Mouse (Mus musculus) hindbrain, embryonic 16.5 days (tissue): ENCODE data around the gene Gm10306. TPM values are rescaled to one million over a fixed set of nuclear protein-coding genes. Genes with fewer than 3 reads are reported as not detected.

Source experiments
- ATAC-seq: fragments of 200-750 bp; cut with Nextera tagmentation; 2 replicates; pipeline ENCODE4 v1.8.0; 2017; ENCODE audit warnings: moderate TSS enrichment, moderate library complexity
- H3K27ac ChIP-seq: fragments of 300-500 bp; sonication (generic); 2 replicates; pipeline ENCODE4 v1.5.1; 2014; ENCODE audit warnings: low read depth, mild to moderate bottlenecking, control low read depth, low read length, moderate library complexity
- H3K27me3 ChIP-seq: fragments of 300-500 bp; sonication (generic); replicated peaks from 2 replicates; pipeline ENCODE4 v1.6.1; 2014; ENCODE audit warnings: low read length; ENCODE audit not compliant: control insufficient read depth, insufficient read depth
- H3K36me3 ChIP-seq: fragments of 300-500 bp; sonication (generic); 2 replicates; pipeline ENCODE4 v1.6.1; 2014; ENCODE audit warnings: mild to moderate bottlenecking, low read length, moderate library complexity, mixed read lengths; ENCODE audit not compliant: control insufficient read depth, insufficient read depth
- H3K4me1 ChIP-seq: fragments of 300-500 bp; sonication (generic); 2 replicates; pipeline ENCODE4 v1.6.1; 2014; ENCODE audit warnings: low read depth, low read length; ENCODE audit not compliant: control insufficient read depth, insufficient read depth
- H3K4me2 ChIP-seq: fragments of 300-500 bp; sonication (generic); 2 replicates; pipeline ENCODE4 v1.6.1; 2014; ENCODE audit warnings: mild to moderate bottlenecking, low read length, control low read depth, moderate library complexity
- H3K4me3 ChIP-seq: fragments of 300-500 bp; sonication (generic); 2 replicates; pipeline ENCODE4 v1.5.1; 2014; ENCODE audit warnings: mild to moderate bottlenecking, low read length, control low read depth, moderate library complexity
- H3K9ac ChIP-seq: fragments of 300-500 bp; sonication (generic); 2 replicates; pipeline ENCODE4 v1.6.1; 2014; ENCODE audit warnings: low read depth, mild to moderate bottlenecking, control low read depth, low read length, moderate library complexity
- H3K9me3 ChIP-seq: fragments of 300-500 bp; sonication (generic); 2 replicates; pipeline ENCODE4 v1.6.1; 2014; ENCODE audit warnings: mild to moderate bottlenecking, low read length, moderate library complexity; ENCODE audit not compliant: control insufficient read depth
- whole genome bisulfite sequencing: fragments of 180-500 bp; shearing (Covaris S2); extraction: QIAGEN DNeasy Blood & Tissue Kit; methylation state at CpG from one replicate; pipeline ENCODE4 v1.1.7; 2014; 5-methylcytosine and 5-hydroxymethylcytosine counted together
- polyA plus RNA-seq: library from polyadenylated mRNA; unstranded; fragments of >200 nt; fragmentation: Nextera tagmentation; extraction: Ambion mirVana; gene quantifications from 2 replicates; pipeline ENCODE4 v1.2.1, GENCODE M21; 2015

The Gm10306 gene
- polyA plus RNA-seq, 1 experiment from 2014 or later: not detected

DNA sequence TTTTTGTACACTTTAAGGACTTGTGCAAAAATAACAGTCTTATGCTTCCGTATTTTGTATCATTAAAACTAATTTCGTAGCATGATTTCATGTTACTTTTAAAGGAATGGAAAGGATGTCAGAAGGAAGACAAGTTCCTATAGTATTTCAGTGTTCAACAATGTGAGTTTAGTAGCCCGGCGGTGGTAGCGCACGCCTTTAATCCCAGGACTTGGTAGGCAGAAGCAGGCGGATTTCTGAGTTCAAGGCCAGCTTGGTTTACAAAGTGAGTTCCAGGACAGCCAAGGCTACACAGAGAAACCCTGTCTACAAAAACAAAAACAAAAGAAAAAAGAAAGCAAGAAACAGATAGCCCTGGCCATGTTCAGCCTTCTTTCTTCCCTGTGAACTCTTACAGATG, 799 bp downstream of the Gm10306 start:
- H3K9me3 ChIP-seq: no peaks in the 10 kb centered on the region
- no peaks in the 10 kb centered on the region for H3K36me3 ChIP-seq
- ATAC-seq: no peak
- no peak overlapping the region for H3K9ac ChIP-seq
- peaks cover 9% of the 10 kb centered on the region for H3K4me1 ChIP-seq
- no peaks in the 10 kb centered on the region for H3K27me3 ChIP-seq
- H3K4me2 ChIP-seq: peak overlapping the region; percentile 35
- no peak overlapping the region for H3K27ac ChIP-seq
- 73% methylated on average over 7 of the region's 7 CpGs for WGBS
- H3K4me3 ChIP-seq: no peak overlapping the region; the same call in 1 of the 2 replicates

GRCm38 (mm10) chr4:94559266-94559665, 2.9 kb downstream of the Gm10306 start:
- Histone ChIP-seq H3K36me3 (no peaks in the 10 kb centered on the region), H3K4me3 (no peak overlapping the region), H3K4me1 (peaks cover 9% of the 10 kb centered on the region), H3K9me3 (no peaks in the 10 kb centered on the region), H3K4me2 (no peak overlapping the region), H3K27ac (no peak overlapping the region), H3K9ac (no peak overlapping the region), H3K27me3 (no peaks in the 10 kb centered on the region)
- WGBS: 24% methylated on average over 2 of the region's 2 CpGs
- no peak for ATAC-seq

GRCm38 (mm10) chr4:94560316-94560715, 4.0 kb downstream of the Gm10306 start:
- no peak overlapping the region for H3K4me2 ChIP-seq
- no peaks in the 10 kb centered on the region for H3K27me3 ChIP-seq
- H3K9me3 ChIP-seq: no peaks in the 10 kb centered on the region
- H3K4me1 ChIP-seq: peaks cover 5% of the 10 kb centered on the region
- no peak for ATAC-seq
- no peak overlapping the region for H3K4me3 ChIP-seq
- WGBS: 79% methylated on average over 1 of the region's 1 CpGs
- no peaks in the 10 kb centered on the region for H3K36me3 ChIP-seq
- H3K27ac ChIP-seq: no peak overlapping the region
- H3K9ac ChIP-seq: no peak overlapping the region

GRCm38 (mm10) chr4:94561954-94562648, 5.8 kb downstream of the Gm10306 start:
- Histone ChIP-seq H3K4me1 (no peaks in the 10 kb centered on the region; the same call in 1 of the 2 replicates), H3K4me3 (no peak overlapping the region), H3K36me3 (no peaks in the 10 kb centered on the region), H3K27me3 (no peaks in the 10 kb centered on the region), H3K9me3 (no peaks in the 10 kb centered on the region), H3K27ac (no peak overlapping the region), H3K4me2 (no peak overlapping the region), H3K9ac (no peak overlapping the region)
- ATAC-seq: no peak
- WGBS: 72% methylated on average over 7 of the region's 7 CpGs

- ATAC-seq: no peak
- H3K27ac ChIP-seq: no peak overlapping the region
- no peaks in the 10 kb centered on the region for H3K4me1 ChIP-seq
Observed at GRCm38 (mm10) chr4:94564297-94564696, 8.0 kb downstream of the Gm10306 start.

GRCm38 (mm10) chr4:94572677-94573076, 16.3 kb downstream of the Gm10306 start:
- no peak overlapping the region for H3K27ac ChIP-seq
- H3K4me1 ChIP-seq: no peaks in the 10 kb centered on the region
- H3K4me2 ChIP-seq: no peak overlapping the region
- no peaks in the 10 kb centered on the region for H3K27me3 ChIP-seq
- no peak for ATAC-seq
- H3K4me3 ChIP-seq: no peak overlapping the region
- no peak overlapping the region for H3K9ac ChIP-seq
- 95% methylated on average over 4 of the region's 4 CpGs for WGBS
- peaks cover 15% of the 10 kb centered on the region; the same call in 1 of the 2 replicates for H3K36me3 ChIP-seq
- no peaks in the 10 kb centered on the region for H3K9me3 ChIP-seq

More at GRCm38 (mm10) chr4:94564297-94564696, 8.0 kb downstream of the Gm10306 start:
- 0 out of 2 replicates have a peak, but pooled peaks cover 2% of the 10 kb centered on the region for H3K36me3 ChIP-seq
- no peaks in the 10 kb centered on the region for H3K9me3 ChIP-seq
- H3K27me3 ChIP-seq: no peaks in the 10 kb centered on the region
- no peak overlapping the region for H3K4me3 ChIP-seq
- no peak overlapping the region for H3K9ac ChIP-seq
- H3K4me2 ChIP-seq: no peak overlapping the region

DNA sequence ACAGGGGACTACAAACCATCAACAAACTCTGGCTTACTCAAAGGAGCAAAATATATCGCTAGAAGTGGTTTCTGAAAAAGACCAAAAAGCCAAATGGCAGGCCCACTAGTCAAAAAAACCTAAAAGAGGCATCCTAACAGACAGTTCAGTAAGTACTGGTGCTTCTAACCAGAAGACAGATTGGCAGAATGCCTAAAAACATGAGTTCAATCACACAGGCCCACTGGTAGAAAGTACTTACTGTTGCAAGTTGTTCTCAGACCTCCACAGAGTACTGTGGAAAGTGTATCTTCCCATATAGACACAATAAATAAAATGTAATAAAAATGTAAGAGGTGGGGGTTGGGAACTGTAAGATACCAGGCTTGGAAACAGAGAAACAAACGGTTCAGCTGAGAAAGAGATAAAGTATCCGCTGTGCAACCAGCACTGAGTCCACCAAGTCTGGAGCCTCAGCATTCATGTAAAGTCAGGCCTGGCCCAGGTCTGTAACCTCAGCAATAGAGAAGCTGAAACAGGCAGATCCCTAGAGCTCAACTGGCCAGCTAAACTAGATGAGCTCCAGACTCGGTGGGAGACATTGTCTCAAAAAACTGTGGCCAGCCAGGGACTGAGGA, 35.5 kb downstream of the Gm10306 start:
- H3K9me3 ChIP-seq: no peaks in the 10 kb centered on the region
- H3K4me3 ChIP-seq: no peak overlapping the region
- no peak overlapping the region for H3K9ac ChIP-seq
- WGBS: 85% methylated on average over 4 of the region's 4 CpGs
- no peak overlapping the region for H3K4me2 ChIP-seq
- H3K27me3 ChIP-seq: no peaks in the 10 kb centered on the region
- no peak for ATAC-seq
- H3K36me3 ChIP-seq: no peaks in the 10 kb centered on the region
- no peak overlapping the region for H3K27ac ChIP-seq
- H3K4me1 ChIP-seq: no peaks in the 10 kb centered on the region

- no peak for ATAC-seq
- Histone ChIP-seq H3K4me3 (no peak overlapping the region), H3K36me3 (no peaks in the 10 kb centered on the region), H3K9ac (no peak overlapping the region), H3K4me2 (no peak overlapping the region), H3K4me1 (no peaks in the 10 kb centered on the region), H3K9me3 (no peaks in the 10 kb centered on the region), H3K27ac (no peak overlapping the region), H3K27me3 (no peaks in the 10 kb centered on the region)
Observed at GRCm38 (mm10) chr4:94592709-94593108, 36.4 kb downstream of the Gm10306 start.

DNA sequence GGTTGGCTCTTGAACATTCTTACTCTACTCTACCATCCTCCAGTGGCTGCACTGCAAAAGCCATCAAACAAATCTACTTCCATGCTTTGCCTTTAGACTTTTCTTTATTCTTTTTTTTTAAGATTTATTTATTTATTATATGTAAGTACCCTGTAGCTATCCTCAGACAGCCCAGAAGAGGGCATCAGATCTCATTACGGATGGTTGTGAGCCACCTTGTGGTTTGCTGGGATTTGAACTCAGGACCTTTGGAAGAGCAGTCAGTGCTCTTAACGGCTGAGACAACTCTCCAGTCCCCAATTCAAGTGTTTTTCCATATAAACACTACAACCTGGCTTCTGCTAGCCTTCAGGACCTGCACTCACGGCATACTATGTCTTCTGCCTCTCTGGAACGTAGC, 45.0 kb downstream of the Gm10306 start:
- peaks cover 15% of the 10 kb centered on the region for H3K4me1 ChIP-seq
- no peak overlapping the region for H3K9ac ChIP-seq
- H3K27ac ChIP-seq: no peak overlapping the region
- no peaks in the 10 kb centered on the region for H3K9me3 ChIP-seq
- no peak for ATAC-seq
- WGBS: 91% methylated on average over 4 of the region's 4 CpGs
- no peak overlapping the region for H3K4me3 ChIP-seq
- H3K36me3 ChIP-seq: no peaks in the 10 kb centered on the region
- peak overlapping the region; percentile 84; the same call in 1 of the 2 replicates for H3K4me2 ChIP-seq
- H3K27me3 ChIP-seq: no peaks in the 10 kb centered on the region
